Mouse (Mus musculus) thymus, postnatal 0 days (tissue): Measurements from ENCODE around the gene Cd3d. TPM values are rescaled to one million over a fixed set of nuclear protein-coding genes. Genes with fewer than 3 reads are reported as not detected.
A peak's percentile ranks its signal among the peaks of the same experiment; 100 is the strongest.
"Not testable (repeated sequence)": the region's sequence is repeated elsewhere in the genome, so short reads cannot be mapped to it uniquely, and the experiment has no call there.

ENCODE experiments used
- DNase-seq: peaks from one replicate; pipeline ENCODE4 v3.0.0-alpha.2; 2015; ENCODE audit warnings: low spot score
- polyA plus RNA-seq: library from polyadenylated mRNA; unstranded; fragments of >200 nt; fragmentation: Nextera tagmentation; extraction: Ambion mirVana; gene quantifications from 2 replicates; pipeline ENCODE4 v1.2.1, GENCODE M21; 2015

The Cd3d gene
- polyA plus RNA-seq = 485 and 511 TPM in 2 replicates

- DNase-seq = peak; percentile 86
Observed at GRCm38 (mm10) chr9:44981676-44982075, at the start of gene Cd3d. Gene Cd3d, plus strand, starts transcription at chr9:44981786.

- DNase-seq = no peak
Observed at GRCm38 (mm10) chr9:44941756-44942155, 39.8 kb upstream of the Cd3d start.

- DNase-seq = no peak
Observed at GRCm38 (mm10) chr9:44942421-44942820, 39.2 kb upstream of the Cd3d start.

- no peak for DNase-seq
Observed at GRCm38 (mm10) chr9:44946185-44946695, 35.3 kb upstream of the Cd3d start.

GRCm38 (mm10) chr9:44947836-44948235 lies 33.8 kb upstream of the Cd3d start:
- DNase-seq = no peak

GRCm38 (mm10) chr9:44954432-44954831 lies 27.2 kb upstream of the Cd3d start:
- peak; percentile 87 for DNase-seq

GRCm38 (mm10) chr9:44965126-44965832 lies 16.3 kb upstream of the Cd3d start, which contains the start of gene Ube4a:
Gene Ube4a, minus strand, starts transcription at chr9:44965600.
- peak; percentile 100 for DNase-seq

GRCm38 (mm10) chr9:44965833-44966466 lies 15.6 kb upstream of the Cd3d start:
- DNase-seq = no peak

- peak; percentile 83 for DNase-seq
Observed at GRCm38 (mm10) chr9:44966815-44967242, 14.8 kb upstream of the Cd3d start.

- DNase-seq = not testable (repeated sequence)
Observed at GRCm38 (mm10) chr9:44967763-44968162, 13.8 kb upstream of the Cd3d start.

GRCm38 (mm10) chr9:44969450-44969849 lies 12.1 kb upstream of the Cd3d start:
- peak; percentile 49 for DNase-seq

GRCm38 (mm10) chr9:44977813-44978212 lies 3.8 kb upstream of the Cd3d start:
- DNase-seq = peak; percentile 1

- DNase-seq = peak; percentile 67
Observed at GRCm38 (mm10) chr9:44979806-44980205, 1.8 kb upstream of the Cd3d start.

- peak; percentile 95 for DNase-seq
Observed at GRCm38 (mm10) chr9:44980242-44980641, 1.3 kb upstream of the Cd3d start, which contains the start of gene Cd3g. Gene Cd3g, minus strand, starts transcription at chr9:44980431.

GRCm38 (mm10) chr9:44981104-44981503 lies 482 bp upstream of the Cd3d start:
- no peak for DNase-seq

GRCm38 (mm10) chr9:44982081-44982480 lies 495 bp downstream of the Cd3d start:
- DNase-seq = peak; percentile 64

- peak; percentile 63 for DNase-seq
Observed at GRCm38 (mm10) chr9:44982531-44982930, 945 bp downstream of the Cd3d start.

- DNase-seq = no peak
Observed at GRCm38 (mm10) chr9:44983001-44983400, 1.4 kb downstream of the Cd3d start.

GRCm38 (mm10) chr9:44985721-44986161 lies 4.2 kb downstream of the Cd3d start:
- peak; percentile 62 for DNase-seq

- peak; percentile 96 for DNase-seq
Observed at GRCm38 (mm10) chr9:44986242-44986781, 4.7 kb downstream of the Cd3d start.

GRCm38 (mm10) chr9:44986976-44987375 lies 5.4 kb downstream of the Cd3d start:
- peak; percentile 50 for DNase-seq

- no peak for DNase-seq
Observed at GRCm38 (mm10) chr9:44991821-44992220, 10.2 kb downstream of the Cd3d start.
